Mouse (Mus musculus) midbrain, embryonic 11.5 days (tissue): ENCODE measurements around the gene Prss43. TPM values are rescaled to one million over a fixed set of nuclear protein-coding genes. Genes with fewer than 3 reads are reported as not detected.

ENCODE experiments used
- ATAC-seq: fragments of 200-750 bp; cut with Nextera tagmentation; 2 replicates; pipeline ENCODE4 v1.8.0; 2017; ENCODE audit warnings: moderate TSS enrichment, moderate library complexity; ENCODE audit not compliant: low FRiP score
- DNase-seq: peaks from one replicate; pipeline ENCODE4 v3.0.0; 2015; ENCODE audit warnings: low spot score; ENCODE audit errors: missing footprints
- H3K27ac ChIP-seq: fragments of 300-500 bp; sonication (generic); 2 replicates; pipeline ENCODE4 v1.5.1; 2014; ENCODE audit warnings: low read depth, low read length
- H3K27me3 ChIP-seq: fragments of 300-500 bp; sonication (generic); 2 replicates; pipeline ENCODE4 v1.6.1; 2014; ENCODE audit warnings: mild to moderate bottlenecking, low read length, moderate library complexity, mixed read lengths; ENCODE audit not compliant: control insufficient read depth, insufficient read depth
- H3K36me3 ChIP-seq: fragments of 300-500 bp; sonication (generic); 2 replicates; pipeline ENCODE4 v1.6.1; 2014; ENCODE audit warnings: mild to moderate bottlenecking, low read length, moderate library complexity, mixed read lengths; ENCODE audit not compliant: control insufficient read depth, insufficient read depth
- H3K4me1 ChIP-seq: fragments of 300-500 bp; sonication (generic); 2 replicates; pipeline ENCODE4 v1.6.1; 2014; ENCODE audit warnings: low read length; ENCODE audit not compliant: control insufficient read depth, insufficient read depth
- H3K4me2 ChIP-seq: fragments of 300-500 bp; sonication (generic); 2 replicates; pipeline ENCODE4 v1.6.1; 2014; ENCODE audit warnings: mild to moderate bottlenecking, moderate library complexity
- H3K4me3 ChIP-seq: fragments of 300-500 bp; sonication (generic); 2 replicates; pipeline ENCODE4 v1.5.1; 2014; ENCODE audit warnings: low read depth, low read length
- H3K9ac ChIP-seq: fragments of 300-500 bp; sonication (generic); 2 replicates; pipeline ENCODE4 v1.6.1; 2014; ENCODE audit warnings: low read length
- H3K9me3 ChIP-seq: fragments of 300-500 bp; sonication (generic); 2 replicates; pipeline ENCODE4 v1.6.1; 2016; ENCODE audit warnings: low read length; ENCODE audit not compliant: control insufficient read depth
- WGBS: fragments of 180-500 bp; shearing (Covaris S2); extraction: QIAGEN DNeasy Blood & Tissue Kit; methylation state at CpG from one replicate; pipeline ENCODE4 v1.1.7; 2014; 5-methylcytosine and 5-hydroxymethylcytosine counted together
- polyA plus RNA-seq: library from polyadenylated mRNA; unstranded; fragments of >200 nt; fragmentation: Nextera tagmentation; extraction: Ambion mirVana; gene quantifications from 2 replicates; pipeline ENCODE4 v1.2.1, GENCODE M21; 2014

The Prss43 gene
- polyA plus RNA-seq, 1 experiment from 2014 or later: not detected

DNA sequence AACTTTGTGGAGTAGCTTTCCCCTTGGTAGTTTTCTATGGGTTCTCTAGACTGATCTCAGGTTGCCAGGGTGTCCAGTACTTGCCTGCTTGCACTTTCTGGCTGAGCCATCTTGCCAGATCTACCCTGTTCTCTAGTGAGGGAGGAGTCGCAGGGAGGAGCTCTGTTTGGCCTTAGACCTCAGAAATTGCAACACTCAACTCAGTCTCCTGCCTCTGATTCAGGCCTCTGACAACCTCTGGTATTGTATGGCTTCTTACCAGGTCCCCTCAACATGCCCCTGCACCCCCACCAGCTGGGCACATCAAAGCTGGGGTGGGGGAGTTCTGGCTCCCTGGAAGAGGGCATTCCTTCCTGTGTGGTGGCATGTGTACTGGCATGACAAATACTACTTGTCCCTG, 50.9 kb downstream of the Prss43 start:
- no peak overlapping the region for H3K4me3 ChIP-seq
- ATAC-seq: no peak
- no peak overlapping the region for H3K9ac ChIP-seq
- peaks cover 52% of the 10 kb centered on the region for H3K27me3 ChIP-seq
- 87% methylated on average over 1 of the region's 1 CpGs for WGBS
- H3K27ac ChIP-seq: no peak overlapping the region
- peaks cover 29% of the 10 kb centered on the region for H3K4me1 ChIP-seq
- no peaks in the 10 kb centered on the region for H3K36me3 ChIP-seq
- H3K4me2 ChIP-seq: no peak overlapping the region
- H3K9me3 ChIP-seq: no peaks in the 10 kb centered on the region
- DNase-seq: no peak

GRCm38 (mm10) chr9:110877888-110878287, 51.4 kb downstream of the Prss43 start:
- Histone ChIP-seq H3K27me3 (peaks cover 48% of the 10 kb centered on the region), H3K36me3 (no peaks in the 10 kb centered on the region), H3K4me1 (peaks cover 29% of the 10 kb centered on the region), H3K9me3 (no peaks in the 10 kb centered on the region), H3K4me2 (no peak overlapping the region), H3K4me3 (no peak overlapping the region), H3K27ac (no peak overlapping the region), H3K9ac (no peak overlapping the region)
- DNase-seq (no peak), ATAC-seq (no peak)
- WGBS: 84% methylated on average over 5 of the region's 5 CpGs

- no peak within 1 kb of the TSS for H3K27ac ChIP-seq
- H3K4me1 ChIP-seq: peaks cover 20% of the 10 kb centered on the region
- H3K4me3 ChIP-seq: peak within 1 kb of the TSS; percentile 34
- no peaks in the 10 kb centered on the region for H3K9me3 ChIP-seq
- H3K27me3 ChIP-seq: peaks cover 36% of the 10 kb centered on the region
- ATAC-seq: no peak
- no peaks in the 10 kb centered on the region for H3K36me3 ChIP-seq
- WGBS: 18% methylated on average over 12 of the region's 12 CpGs
- H3K9ac ChIP-seq: peak within 1 kb of the TSS; percentile 10; the same call in 1 of the 2 replicates
- peak; percentile 89 for DNase-seq
- H3K4me2 ChIP-seq: peak within 1 kb of the TSS; percentile 70
Observed at GRCm38 (mm10) chr9:110879191-110879920, 52.9 kb downstream of the Prss43 start, which contains the start of gene Als2cl. Gene Als2cl (plus strand): TSS chr9:110879870.

- ATAC-seq (no peak), DNase-seq (peak; percentile 90)
- WGBS: under 1% methylated on average over 57 of the region's 57 CpGs
- Histone ChIP-seq H3K27me3 (peaks cover 36% of the 10 kb centered on the region), H3K4me3 (peak within 1 kb of the TSS; percentile 34), H3K27ac (no peak within 1 kb of the TSS), H3K9ac (peak within 1 kb of the TSS; percentile 10; the same call in 1 of the 2 replicates), H3K4me2 (peak within 1 kb of the TSS; percentile 70), H3K9me3 (no peaks in the 10 kb centered on the region), H3K4me1 (peaks cover 13% of the 10 kb centered on the region), H3K36me3 (no peaks in the 10 kb centered on the region)
Observed at GRCm38 (mm10) chr9:110879998-110880561, 53.6 kb downstream of the Prss43 start, which contains the start of gene Tmie. Gene Tmie (minus strand): TSS chr9:110880113.

- no peak for ATAC-seq
- Histone ChIP-seq H3K4me3 (peak overlapping the region; percentile 34), H3K27me3 (peaks cover 36% of the 10 kb centered on the region), H3K27ac (no peak overlapping the region), H3K4me2 (no peak overlapping the region), H3K9ac (no peak overlapping the region), H3K36me3 (no peaks in the 10 kb centered on the region), H3K4me1 (peaks cover 8% of the 10 kb centered on the region; the same call in 1 of the 2 replicates), H3K9me3 (no peaks in the 10 kb centered on the region)
- WGBS: 75% methylated on average over 4 of the region's 4 CpGs
- no peak for DNase-seq
Observed at GRCm38 (mm10) chr9:110880772-110881171, 54.3 kb downstream of the Prss43 start.

Other genes starting within 250 kb of the Prss43 start
- gene Nradd, start 202.2 kb upstream of the Prss43 start, polyA plus RNA-seq: 20.7 and 22.8 TPM in 2 replicates
- gene Nbeal2, start 172.5 kb upstream of the Prss43 start, polyA plus RNA-seq: 1.1 and 1.6 TPM in 2 replicates
- gene Ccdc12, start 170.2 kb upstream of the Prss43 start, polyA plus RNA-seq: 135 and 144 TPM in 2 replicates
- gene Myl3, start 84.8 kb upstream of the Prss43 start, polyA plus RNA-seq: 0.48 and 0.63 TPM in 2 replicates
- gene Pth1r, start 79.5 kb upstream of the Prss43 start, polyA plus RNA-seq: 17.0 and 20.3 TPM in 2 replicates
- gene Prss42, start 28.5 kb upstream of the Prss43 start, polyA plus RNA-seq: not detected in 2 replicates
- not detected in 2 replicates for gene Prss44, start 12.7 kb upstream of the Prss43 start, polyA plus RNA-seq
- 0.14 TPM in 1 of 2 replicates, not detected in the other for gene Prss45, start 7.9 kb downstream of the Prss43 start, polyA plus RNA-seq
- 0.11 TPM in 1 of 2 replicates, not detected in the other for gene Prss46, start 17.8 kb downstream of the Prss43 start, polyA plus RNA-seq
- 0.37 TPM in 1 of 2 replicates, not detected in the other for gene Prss50, start 31.3 kb downstream of the Prss43 start, polyA plus RNA-seq
- 0.54 and 0.71 TPM in 2 replicates for gene Als2cl, start 53.2 kb downstream of the Prss43 start, polyA plus RNA-seq
- gene Tmie, start 53.4 kb downstream of the Prss43 start, polyA plus RNA-seq: 0.18 and 0.22 TPM in 2 replicates
- gene Fam240a, start 90.2 kb downstream of the Prss43 start, polyA plus RNA-seq: not detected in 2 replicates
- not detected in 2 replicates for gene Tdgf1, start 119.5 kb downstream of the Prss43 start, polyA plus RNA-seq
- gene Lrrc2, start 124.9 kb downstream of the Prss43 start, polyA plus RNA-seq: 0.04 TPM in 1 of 2 replicates, not detected in the other
- 0.11 TPM in 2 replicates for gene Rtp3, start 163.9 kb downstream of the Prss43 start, polyA plus RNA-seq
- gene Ltf, start 192.6 kb downstream of the Prss43 start, polyA plus RNA-seq: 0.27 and 0.44 TPM in 2 replicates
- gene Ccrl2, start 230.8 kb downstream of the Prss43 start, polyA plus RNA-seq: 1.9 and 2.1 TPM in 2 replicates